Mouse (Mus musculus) embryo, embryonic 10.5 days (tissue): ENCODE measurements at regions not wholly inside any gene's neighbourhood (a gene's known extent, or its start where the extent isn't known, plus 50 kb on each side); places are given as distances from the start of the nearest gene placed in this dataset.

Experiments used
- DNase-seq: peaks from one replicate; pipeline ENCODE4 v3.0.0-alpha.2; 2015; ENCODE audit warnings: low spot score

- DNase-seq: no peak
These were observed 75.6 kb downstream of the Wdr5 start for GRCm38 (mm10) chr2:27590511-27590910.

DNA sequence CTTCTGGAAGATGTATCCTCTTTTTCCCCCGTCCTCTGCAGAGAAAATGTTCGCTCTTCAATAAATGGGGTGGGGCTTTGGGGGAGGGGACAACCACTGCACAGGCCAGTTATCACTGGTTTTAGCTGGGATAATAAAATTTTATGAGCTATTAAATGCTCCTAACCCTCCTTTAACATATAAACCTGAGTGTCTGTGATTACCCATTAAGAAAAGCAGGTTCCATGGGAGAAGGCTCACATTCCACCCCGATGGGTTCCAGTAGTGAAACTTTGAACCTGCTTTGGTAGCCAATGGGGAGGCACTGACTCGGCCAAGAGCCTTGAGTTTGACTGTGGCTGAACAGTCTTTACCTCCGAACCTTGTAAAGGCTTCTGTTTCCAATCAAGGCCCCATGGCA is 76.7 kb downstream of the Wdr5 start:
- DNase-seq: no peak

DNA sequence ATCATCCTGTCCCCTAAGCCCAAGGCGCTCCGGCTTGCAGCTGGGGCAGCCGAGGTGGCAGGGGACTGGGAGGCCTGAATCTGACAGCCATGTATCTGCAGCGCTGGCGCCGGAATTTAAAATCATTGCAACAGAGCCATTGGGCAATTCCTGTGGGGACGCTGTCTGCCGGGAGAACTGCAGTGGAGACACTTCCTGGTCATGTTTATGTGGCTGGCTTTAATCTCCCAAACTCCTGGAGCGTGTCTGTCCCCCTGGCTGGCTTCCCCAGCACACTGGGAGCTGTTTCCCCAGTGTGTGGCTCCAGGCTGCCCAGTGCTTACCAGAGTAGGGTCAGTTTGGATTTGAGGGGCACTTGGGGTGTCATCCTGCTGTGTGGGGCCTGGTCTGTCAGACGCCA is 78.4 kb downstream of the Wdr5 start:
- peak; percentile 12 for DNase-seq

DNA sequence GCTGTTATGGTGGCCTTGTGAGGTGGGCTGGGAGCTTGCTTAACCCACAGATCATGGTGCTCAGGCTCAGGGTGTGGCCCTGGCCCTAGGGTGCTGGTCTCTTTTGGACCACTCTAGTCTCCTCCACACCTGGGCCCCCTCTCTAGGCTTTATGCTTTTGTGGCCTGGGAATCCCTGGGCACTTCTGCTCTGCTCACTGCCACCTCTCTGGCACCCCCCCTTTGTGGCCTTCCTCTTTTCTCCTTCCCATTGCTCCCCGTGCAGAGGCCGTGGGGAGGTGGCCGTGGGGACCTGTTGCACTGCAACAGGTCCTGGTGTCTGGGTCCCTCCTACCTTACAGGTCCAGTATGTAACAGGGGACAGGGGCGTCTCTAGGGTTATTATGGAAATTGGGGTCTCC is 80.3 kb downstream of the Wdr5 start:
- DNase-seq: no peak

DNA sequence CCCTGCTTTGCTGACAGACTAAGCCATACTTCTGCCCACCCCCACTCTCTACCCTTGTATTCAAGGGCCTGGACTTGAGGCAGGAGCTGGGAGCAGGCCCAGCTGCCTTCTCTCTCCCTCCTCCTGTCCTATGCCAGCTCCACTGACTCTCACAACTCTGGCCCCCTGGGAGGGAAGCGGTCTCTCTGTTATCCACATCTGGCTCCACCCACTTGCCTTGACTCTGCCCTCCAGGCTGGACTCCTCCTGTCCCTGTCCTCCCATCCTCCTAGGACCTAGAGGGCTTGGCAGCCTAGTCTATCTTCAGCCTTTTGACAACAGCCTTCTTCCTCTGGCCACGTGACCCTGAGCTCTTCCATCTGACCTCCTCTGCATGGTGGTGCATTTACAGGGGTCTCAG is 80.0 kb upstream of the Rxra start:
- DNase-seq: no peak

DNA sequence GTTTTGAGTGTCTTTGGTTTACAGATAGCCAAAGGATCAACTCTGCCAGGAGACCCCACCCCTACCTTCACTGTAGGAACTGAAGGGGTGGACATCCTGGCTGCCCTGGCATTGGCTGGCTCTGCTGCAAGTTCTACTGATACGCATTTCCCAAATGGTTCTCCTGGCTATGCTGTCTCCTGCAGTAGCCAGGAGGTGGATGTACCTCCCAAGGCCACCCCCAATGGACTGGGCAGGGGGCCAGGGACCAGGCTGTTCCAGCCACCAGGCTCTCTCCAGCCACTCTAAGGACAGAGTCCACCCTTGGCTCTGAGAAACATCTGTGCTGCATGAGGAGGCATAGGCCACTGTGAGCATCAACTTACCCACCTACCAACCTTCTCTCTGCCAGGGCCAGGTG is 79.3 kb upstream of the Rxra start:
- DNase-seq: no peak

- no peak for DNase-seq
These were observed 78.3 kb upstream of the Rxra start for GRCm38 (mm10) chr2:27597901-27598300.

GRCm38 (mm10) chr2:27599061-27599768 is 77.0 kb upstream of the Rxra start:
- no peak for DNase-seq

DNA sequence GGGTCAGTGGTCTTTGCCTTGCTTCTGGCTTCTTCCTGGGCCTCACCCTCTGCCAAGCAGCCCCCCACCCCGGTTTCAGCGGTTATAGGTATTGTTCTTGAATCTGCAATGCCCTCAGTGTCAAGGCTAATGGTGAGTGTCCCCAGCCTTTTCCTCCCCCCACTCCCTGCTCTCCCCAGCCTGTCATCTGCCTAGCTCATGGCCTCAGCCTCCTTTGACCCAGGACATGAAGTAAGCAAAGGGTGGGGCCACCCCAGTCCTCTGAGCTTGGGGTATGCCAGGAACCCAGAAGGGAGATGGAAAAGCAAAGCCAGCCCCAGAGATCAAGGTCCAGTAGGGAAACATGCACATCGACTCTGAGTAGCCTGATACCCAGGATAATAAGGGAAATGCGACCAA is 76.5 kb upstream of the Rxra start:
- DNase-seq: no peak

DNA sequence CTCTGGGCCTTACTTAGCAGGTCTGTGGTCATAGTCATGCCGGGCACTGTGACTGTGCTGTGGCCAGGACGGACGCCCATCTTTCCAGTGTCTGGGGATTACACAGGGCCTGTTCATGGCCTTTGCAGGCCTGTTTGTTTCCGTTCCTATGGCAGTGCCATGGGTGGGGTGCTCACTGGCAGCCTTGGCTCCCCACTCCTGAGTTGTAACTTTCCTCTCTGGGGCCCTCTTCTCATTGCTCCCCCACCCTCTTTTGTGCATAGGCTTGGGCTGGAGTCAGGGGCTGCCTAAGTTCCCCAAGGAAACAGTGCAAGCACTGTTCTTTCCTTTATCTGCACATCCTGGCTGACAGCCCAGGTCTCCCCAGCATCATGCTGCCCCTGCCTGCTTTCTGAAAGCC is 72.9 kb upstream of the Rxra start:
- no peak for DNase-seq

GRCm38 (mm10) chr2:27604588-27604987 is 71.7 kb upstream of the Rxra start:
- no peak for DNase-seq

- DNase-seq: no peak
These were observed 69.4 kb upstream of the Rxra start for GRCm38 (mm10) chr2:27606816-27607215.

DNA sequence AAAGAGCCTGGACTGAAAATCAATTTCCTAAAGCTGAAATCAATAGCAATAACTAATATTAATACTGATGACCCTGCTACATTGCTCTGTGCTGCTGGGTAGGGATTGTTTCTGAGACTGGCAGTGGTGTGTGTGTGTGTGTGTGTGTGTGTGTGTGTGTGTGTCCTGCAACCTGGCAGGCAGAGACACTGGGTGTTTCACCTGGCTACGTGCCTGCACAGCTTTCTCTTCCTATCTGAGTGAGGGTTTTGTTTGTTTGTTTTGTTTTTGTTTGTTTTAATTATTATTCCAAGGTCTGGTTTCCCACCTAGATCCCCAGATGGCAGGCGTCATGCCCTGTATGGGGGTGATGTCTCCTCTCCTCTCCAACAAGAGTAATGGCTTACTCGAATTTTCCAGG is 54.5 kb upstream of the Rxra start:
- no peak for DNase-seq

GRCm38 (mm10) chr2:27624656-27625366 is 51.4 kb upstream of the Rxra start:
- DNase-seq: no peak
